Mouse (Mus musculus) limb, embryonic 10.5 days (tissue): ENCODE data around the gene Ncoa1. TPM values are rescaled to one million over a fixed set of nuclear protein-coding genes. Genes with fewer than 3 reads are reported as not detected.

Experiments used
- DNase-seq: peaks from one replicate; pipeline ENCODE4 v3.0.0-alpha.2; 2017; ENCODE audit warnings: low spot score
- H3K27ac ChIP-seq: fragments of 300-500 bp; sonication (generic); 2 replicates; pipeline ENCODE4 v1.5.1; 2016; ENCODE audit warnings: mild to moderate bottlenecking
- H3K27me3 ChIP-seq: fragments of 300-500 bp; sonication (generic); 2 replicates; pipeline ENCODE4 v1.6.1; 2016; ENCODE audit warnings: low read depth, mild to moderate bottlenecking; ENCODE audit not compliant: poor library complexity, severe bottlenecking
- H3K36me3 ChIP-seq: fragments of 300-500 bp; sonication (generic); 2 replicates; pipeline ENCODE4 v1.6.1; 2016; ENCODE audit warnings: mild to moderate bottlenecking, moderate library complexity
- H3K4me1 ChIP-seq: fragments of 300-500 bp; sonication (generic); 2 replicates; pipeline ENCODE4 v1.6.1; 2016
- H3K4me3 ChIP-seq: fragments of 300-500 bp; sonication (generic); 2 replicates; pipeline ENCODE4 v1.5.1; 2016; ENCODE audit warnings: mild to moderate bottlenecking, moderate library complexity
- H3K9me3 ChIP-seq: fragments of 300-500 bp; sonication (generic); replicated peaks from 2 replicates; pipeline ENCODE4 v1.6.1; 2016; ENCODE audit warnings: mild to moderate bottlenecking
- WGBS: fragments of 180-500 bp; shearing (Covaris S2); methylation state at CpG from one replicate; pipeline ENCODE4 v1.1.7; 2016; 5-methylcytosine and 5-hydroxymethylcytosine counted together
- polyA plus RNA-seq: library from polyadenylated mRNA; unstranded; fragments of >200 nt; fragmentation: Nextera tagmentation; extraction: Ambion mirVana; gene quantifications from 2 replicates; pipeline ENCODE4 v1.2.1, GENCODE M21; 2016

Gene Ncoa1
- polyA plus RNA-seq, 1 experiment from 2014 or later = 3.3 TPM

DNA sequence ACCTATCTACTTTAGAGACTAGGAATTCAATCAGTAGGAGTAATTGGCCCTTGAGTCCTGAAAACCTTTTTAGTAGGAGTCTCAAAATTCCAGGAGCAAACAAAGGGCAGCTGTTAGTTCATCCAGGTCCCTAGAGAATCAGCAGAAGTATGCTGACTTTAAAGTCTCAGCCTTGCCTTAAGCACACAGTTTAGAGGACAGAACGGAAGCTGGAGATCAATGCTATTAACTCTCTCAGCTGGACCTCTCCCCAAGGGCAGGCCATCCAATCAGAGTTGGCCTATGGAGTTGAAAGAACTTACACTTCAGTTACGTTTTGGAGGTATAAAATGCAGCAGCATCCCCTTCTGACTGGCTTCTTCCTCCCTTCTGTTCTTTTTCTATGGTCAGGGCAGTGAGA, 154.8 kb downstream of the Ncoa1 start:
- Histone ChIP-seq H3K9me3 (no peaks in the 10 kb centered on the region), H3K36me3 (no peaks in the 10 kb centered on the region), H3K27me3 (no peaks in the 10 kb centered on the region), H3K27ac (no peak overlapping the region), H3K4me1 (peaks cover 4% of the 10 kb centered on the region; the same call in 1 of the 2 replicates), H3K4me3 (no peak overlapping the region)
- WGBS = 31% methylated on average over 2 of the region's 2 CpGs
- DNase-seq = no peak

GRCm38 (mm10) chr12:4313824-4314223, 163.2 kb downstream of the Ncoa1 start:
- no peaks in the 10 kb centered on the region for H3K27me3 ChIP-seq
- H3K4me3 ChIP-seq = no peak overlapping the region
- no peak overlapping the region for H3K27ac ChIP-seq
- H3K36me3 ChIP-seq = no peaks in the 10 kb centered on the region
- DNase-seq = no peak
- no peaks in the 10 kb centered on the region for H3K4me1 ChIP-seq
- H3K9me3 ChIP-seq = no peaks in the 10 kb centered on the region

DNA sequence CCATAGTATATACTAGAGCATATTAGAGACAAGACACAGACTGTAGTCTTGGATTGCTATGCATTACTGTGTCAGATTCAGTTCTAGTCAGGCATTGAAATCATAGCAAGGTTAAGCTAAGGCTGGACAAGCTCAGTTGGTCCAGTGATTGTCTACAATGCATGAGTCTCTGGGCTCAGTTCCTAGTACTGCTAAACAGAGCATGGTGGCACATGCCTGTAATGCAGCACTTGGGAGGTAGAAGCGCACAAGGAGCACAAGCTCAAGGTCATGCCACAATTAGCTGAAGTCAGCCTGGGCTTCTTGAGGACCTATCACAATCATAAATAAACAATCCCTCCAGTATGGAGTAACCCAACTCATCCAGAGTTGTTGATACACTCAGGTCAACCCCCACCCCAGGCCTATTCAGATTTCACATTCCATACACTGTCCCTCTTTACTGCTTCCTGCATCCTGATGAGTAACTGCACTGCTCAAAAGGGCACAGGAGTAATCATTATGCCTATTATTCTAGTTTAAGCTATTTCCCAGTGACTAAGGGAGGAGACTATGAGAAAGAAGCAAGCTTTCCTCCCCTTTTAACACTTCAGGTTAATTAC, 170.2 kb downstream of the Ncoa1 start:
- 73% methylated on average over 1 of the region's 1 CpGs for WGBS
- no peaks in the 10 kb centered on the region for H3K4me1 ChIP-seq
- H3K27me3 ChIP-seq = no peaks in the 10 kb centered on the region
- H3K4me3 ChIP-seq = no peak overlapping the region
- no peaks in the 10 kb centered on the region for H3K36me3 ChIP-seq
- no peak for DNase-seq
- no peak overlapping the region for H3K27ac ChIP-seq
- no peaks in the 10 kb centered on the region for H3K9me3 ChIP-seq

DNA sequence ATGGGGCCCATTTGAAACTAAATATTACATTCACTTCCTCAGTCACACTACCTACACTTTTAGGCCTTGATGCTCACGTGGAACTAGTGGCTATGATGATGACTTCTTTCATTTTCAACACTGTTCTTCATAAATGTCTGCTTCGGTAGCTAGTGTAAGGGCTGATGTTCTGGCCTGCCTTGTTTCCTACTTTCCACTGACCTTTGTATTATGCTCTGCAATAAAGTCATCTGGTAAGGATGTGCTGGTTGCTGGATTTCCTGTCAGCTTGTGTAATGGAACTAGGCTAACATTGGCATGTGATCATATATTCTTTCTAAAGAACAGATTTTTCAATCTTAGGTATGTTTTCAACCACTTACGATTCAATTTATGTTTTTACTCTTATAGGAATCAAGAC, 177.7 kb downstream of the Ncoa1 start:
- no peak for DNase-seq
- no peaks in the 10 kb centered on the region for H3K27me3 ChIP-seq
- H3K36me3 ChIP-seq = no peaks in the 10 kb centered on the region
- H3K9me3 ChIP-seq = no peaks in the 10 kb centered on the region
- no peaks in the 10 kb centered on the region for H3K4me1 ChIP-seq
- H3K27ac ChIP-seq = no peak overlapping the region
- WGBS = 87% methylated on average over 3 of the region's 3 CpGs
- no peak overlapping the region for H3K4me3 ChIP-seq

DNA sequence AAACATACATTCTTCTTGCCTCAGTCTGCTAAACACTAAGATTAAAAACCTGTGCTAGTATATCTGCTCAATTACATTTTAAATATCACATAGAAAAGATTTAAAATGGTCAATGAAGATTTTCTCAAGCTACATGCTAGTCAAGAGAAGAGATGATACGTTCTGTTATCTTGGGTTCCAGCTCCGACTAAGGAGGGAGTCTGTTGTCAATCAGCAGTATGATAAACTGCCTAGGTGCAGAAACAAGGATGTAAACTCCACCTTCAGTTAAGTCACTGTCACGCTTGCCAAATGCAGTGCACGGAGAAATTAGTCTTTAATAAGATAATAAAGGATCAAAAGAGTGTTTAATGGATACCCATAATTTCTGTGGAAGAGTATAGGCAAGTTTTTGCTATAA, 178.4 kb downstream of the Ncoa1 start:
- Histone ChIP-seq H3K27me3 (no peaks in the 10 kb centered on the region), H3K36me3 (no peaks in the 10 kb centered on the region), H3K4me3 (no peak overlapping the region), H3K4me1 (no peaks in the 10 kb centered on the region), H3K9me3 (no peaks in the 10 kb centered on the region), H3K27ac (no peak overlapping the region)
- WGBS = 84% methylated on average over 4 of the region's 4 CpGs
- DNase-seq = no peak

GRCm38 (mm10) chr12:4295881-4296280, 181.1 kb downstream of the Ncoa1 start:
- WGBS = 84% methylated on average over 4 of the region's 4 CpGs

DNA sequence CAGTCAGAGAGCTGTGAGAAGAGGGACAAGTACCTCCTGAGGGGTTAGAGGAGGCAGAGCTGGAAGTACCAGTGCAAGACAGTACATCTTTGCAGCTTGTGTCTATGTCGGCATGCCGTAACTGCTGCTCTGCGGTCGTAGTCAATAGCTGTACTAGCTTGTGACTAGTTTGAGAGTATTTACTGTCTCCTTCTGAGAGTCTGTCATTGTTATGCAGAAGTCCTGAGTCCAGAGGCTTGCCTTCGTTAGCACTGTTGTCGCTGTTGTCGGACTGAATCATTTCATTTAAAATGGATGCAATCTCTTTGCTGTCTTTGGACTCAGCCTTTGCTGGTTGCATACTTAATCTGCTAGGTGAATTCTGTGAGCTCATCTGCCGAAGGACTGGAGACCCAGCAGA, 181.7 kb downstream of the Ncoa1 start:
- no peak overlapping the region for H3K27ac ChIP-seq
- H3K27me3 ChIP-seq = no peaks in the 10 kb centered on the region
- H3K36me3 ChIP-seq = no peaks in the 10 kb centered on the region; the same call in 1 of the 2 replicates
- H3K4me3 ChIP-seq = no peak overlapping the region
- no peaks in the 10 kb centered on the region for H3K9me3 ChIP-seq
- WGBS = 86% methylated on average over 8 of the region's 8 CpGs
- H3K4me1 ChIP-seq = no peaks in the 10 kb centered on the region
- DNase-seq = no peak

More at GRCm38 (mm10) chr12:4295881-4296280, 181.1 kb downstream of the Ncoa1 start:
- Histone ChIP-seq H3K36me3 (no peaks in the 10 kb centered on the region), H3K27me3 (no peaks in the 10 kb centered on the region), H3K9me3 (no peaks in the 10 kb centered on the region), H3K4me1 (no peaks in the 10 kb centered on the region), H3K27ac (no peak overlapping the region), H3K4me3 (no peak overlapping the region)
- no peak for DNase-seq

- 95% methylated on average over 6 of the region's 6 CpGs for WGBS
- no peaks in the 10 kb centered on the region for H3K27me3 ChIP-seq
- H3K36me3 ChIP-seq = no peaks in the 10 kb centered on the region; the same call in 1 of the 2 replicates
- no peak for DNase-seq
- H3K4me1 ChIP-seq = no peaks in the 10 kb centered on the region
- no peak overlapping the region for H3K4me3 ChIP-seq
- H3K9me3 ChIP-seq = no peaks in the 10 kb centered on the region
- H3K27ac ChIP-seq = no peak overlapping the region
These were observed 183.2 kb downstream of the Ncoa1 start for GRCm38 (mm10) chr12:4293813-4294212.

GRCm38 (mm10) chr12:4285186-4285585, 191.8 kb downstream of the Ncoa1 start:
- no peaks in the 10 kb centered on the region for H3K9me3 ChIP-seq
- 56% methylated on average over 3 of the region's 3 CpGs for WGBS
- no peak overlapping the region for H3K4me3 ChIP-seq
- no peaks in the 10 kb centered on the region for H3K4me1 ChIP-seq
- no peaks in the 10 kb centered on the region for H3K27me3 ChIP-seq
- DNase-seq = no peak
- H3K36me3 ChIP-seq = no peaks in the 10 kb centered on the region
- H3K27ac ChIP-seq = no peak overlapping the region

GRCm38 (mm10) chr12:4279878-4280277, 197.1 kb downstream of the Ncoa1 start:
- no peaks in the 10 kb centered on the region for H3K4me1 ChIP-seq
- H3K9me3 ChIP-seq = no peaks in the 10 kb centered on the region
- no peaks in the 10 kb centered on the region for H3K36me3 ChIP-seq
- no peak overlapping the region for H3K27ac ChIP-seq
- no peaks in the 10 kb centered on the region for H3K27me3 ChIP-seq
- DNase-seq = no peak
- no peak overlapping the region for H3K4me3 ChIP-seq
- 84% methylated on average over 3 of the region's 3 CpGs for WGBS

- no peak overlapping the region for H3K27ac ChIP-seq
- WGBS = 88% methylated on average over 3 of the region's 3 CpGs
These were observed 197.8 kb downstream of the Ncoa1 start for GRCm38 (mm10) chr12:4278978-4279755.

DNA sequence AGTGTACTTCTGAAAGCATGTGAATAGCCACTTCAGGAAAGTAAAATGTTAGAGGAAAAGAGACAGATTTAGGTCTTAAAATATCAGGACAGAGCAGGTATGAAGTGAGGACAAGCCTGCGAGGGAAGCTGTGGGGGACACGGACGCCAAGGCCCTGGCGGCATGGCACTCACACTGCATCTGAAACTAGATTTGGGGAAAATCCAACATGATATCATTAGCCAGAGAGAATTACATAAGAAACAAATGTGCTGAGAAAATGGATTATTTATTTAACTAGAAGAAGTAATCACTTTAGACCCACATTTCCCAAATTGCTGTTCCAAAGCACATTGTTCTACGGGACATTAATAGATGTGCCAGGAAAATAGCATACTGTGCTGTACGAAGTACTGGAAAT, 205.9 kb downstream of the Ncoa1 start:
- WGBS = 97% methylated on average over 6 of the region's 6 CpGs
- Histone ChIP-seq H3K27ac (no peak overlapping the region), H3K4me3 (no peak overlapping the region)

More at GRCm38 (mm10) chr12:4278978-4279755, 197.8 kb downstream of the Ncoa1 start:
- no peak for DNase-seq
- no peak overlapping the region for H3K4me3 ChIP-seq
- H3K9me3 ChIP-seq = no peaks in the 10 kb centered on the region
- peaks cover 5% of the 10 kb centered on the region; the same call in 1 of the 2 replicates for H3K36me3 ChIP-seq
- H3K27me3 ChIP-seq = no peaks in the 10 kb centered on the region
- no peaks in the 10 kb centered on the region for H3K4me1 ChIP-seq

DNA sequence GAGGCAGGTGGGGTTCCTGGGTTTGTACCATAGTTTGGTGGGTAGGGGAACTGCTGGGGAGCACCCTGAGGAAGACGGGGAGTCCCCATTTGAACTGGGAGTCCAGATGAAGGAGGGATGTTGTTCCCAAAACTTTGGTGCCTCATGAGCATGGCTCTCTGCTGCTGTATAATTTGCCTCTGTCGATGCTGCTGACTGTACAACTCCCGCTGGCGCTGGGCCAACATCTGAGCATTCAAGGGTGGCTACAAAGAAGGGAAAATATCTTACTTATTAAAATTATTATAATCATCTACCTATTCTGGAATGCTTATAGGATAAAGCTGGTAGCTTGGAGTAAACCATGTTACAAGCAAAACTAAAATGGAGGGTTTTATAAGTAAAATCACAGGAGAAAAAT, 209.2 kb downstream of the Ncoa1 start:
- Histone ChIP-seq H3K4me1 (no peaks in the 10 kb centered on the region), H3K9me3 (no peaks in the 10 kb centered on the region), H3K36me3 (peaks cover 4% of the 10 kb centered on the region; the same call in 1 of the 2 replicates), H3K27me3 (no peaks in the 10 kb centered on the region), H3K27ac (no peak overlapping the region), H3K4me3 (no peak overlapping the region)
- DNase-seq = no peak
- WGBS = 94% methylated on average over 4 of the region's 4 CpGs

More for the DNA sequence above, 205.9 kb downstream of the Ncoa1 start:
- Histone ChIP-seq H3K27me3 (no peaks in the 10 kb centered on the region), H3K36me3 (peaks cover 9% of the 10 kb centered on the region; the same call in 1 of the 2 replicates), H3K9me3 (no peaks in the 10 kb centered on the region), H3K4me1 (no peaks in the 10 kb centered on the region)
- DNase-seq = no peak
